Mouse (Mus musculus): ENCODE results near the gene Nnat.

The Nnat gene

DNA sequence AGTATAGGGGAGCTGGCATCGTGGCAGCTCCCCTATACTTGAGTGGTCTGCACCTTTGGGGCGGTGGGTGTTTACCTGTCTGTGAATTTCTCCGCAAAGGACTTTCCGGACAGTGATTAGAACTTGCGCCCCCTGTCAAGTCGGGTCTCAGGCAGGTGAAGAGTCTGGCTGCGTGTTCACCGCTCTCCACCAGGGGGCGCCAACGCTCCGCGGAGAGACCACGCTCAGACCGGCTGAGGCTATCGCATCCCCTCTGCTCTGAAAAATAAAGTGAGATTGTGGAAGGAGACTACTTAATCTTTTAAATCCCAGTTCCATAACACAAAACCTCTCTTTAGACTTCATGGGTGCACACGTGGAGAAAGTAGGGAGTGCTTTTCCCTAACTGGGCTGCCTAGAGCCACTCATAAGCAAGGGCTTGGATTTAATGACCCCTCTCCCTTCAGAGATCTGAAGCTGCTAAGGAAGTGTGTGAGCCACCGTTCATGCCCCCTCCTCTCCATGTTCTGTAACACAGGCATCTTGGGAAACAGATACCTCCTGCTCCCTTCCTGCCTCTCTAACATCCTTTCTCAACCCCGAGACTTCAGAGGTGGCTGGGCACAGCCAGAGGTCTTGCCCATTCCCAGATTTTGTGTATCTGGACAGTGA is 45.3 kb downstream of the Nnat start:
- DNase-seq (ENCODE audit: low spot score): peak; percentile 66

DNA sequence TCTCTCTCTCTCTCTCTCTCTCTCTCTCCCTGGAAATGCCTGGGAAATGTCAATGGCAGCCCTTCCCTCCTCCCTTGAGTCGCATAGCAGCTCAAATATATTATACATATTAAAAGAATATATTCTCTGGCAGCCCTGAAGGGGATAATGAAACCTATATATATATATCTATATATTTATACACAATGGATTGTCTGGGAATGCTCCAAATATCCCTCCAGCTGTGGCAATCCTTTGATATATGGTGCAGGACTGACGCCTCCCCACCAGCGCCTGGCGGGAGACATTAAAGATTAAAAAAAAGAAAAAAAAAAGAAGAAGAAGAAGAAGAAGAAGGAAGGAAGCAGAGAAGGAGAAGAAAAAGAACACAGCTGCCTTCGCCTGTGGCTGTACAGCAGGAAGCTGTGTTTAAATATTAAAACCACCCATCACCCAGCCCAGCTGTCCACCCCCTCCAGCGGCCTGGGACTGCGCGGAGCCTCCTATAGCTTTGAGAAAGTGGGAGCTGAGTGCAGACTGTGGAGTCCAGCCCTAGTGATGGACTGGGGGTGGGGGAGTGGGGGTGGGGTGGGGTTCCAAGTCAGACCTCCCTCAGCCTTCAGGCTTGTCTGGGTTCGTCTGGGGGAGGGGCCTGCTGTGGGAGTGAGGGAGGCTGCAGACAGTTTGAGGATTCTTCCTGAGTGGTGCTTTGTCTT is 47.8 kb downstream of the Nnat start:
- peak; percentile 28 for DNase-seq (ENCODE audit: low spot score)

DNA sequence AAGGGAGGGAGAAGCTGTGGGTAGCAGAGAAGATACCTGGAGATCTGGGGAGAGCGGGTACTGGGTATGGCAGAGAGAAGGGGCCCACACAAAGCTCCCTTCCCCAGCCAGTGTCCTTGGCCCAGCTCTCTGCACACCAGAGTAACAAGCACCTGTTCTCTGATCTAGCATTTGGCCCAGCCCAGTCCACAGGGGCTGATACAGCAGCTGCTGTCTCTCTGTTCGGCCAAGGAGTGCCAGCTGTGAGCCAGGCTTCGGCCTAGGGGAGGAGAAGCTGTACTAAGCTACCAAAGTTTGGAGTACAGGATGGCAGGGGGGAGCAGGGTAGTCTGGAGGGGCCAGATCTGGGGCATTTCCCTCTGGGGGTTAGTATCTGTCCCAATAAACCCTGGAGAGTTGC is 51.9 kb downstream of the Nnat start:
- DNase-seq (ENCODE audit: low spot score): no peak

All from yolk sac, embryonic 10.5 days (tissue).